Mouse (Mus musculus): ENCODE data around the gene Myom3. TPM values are rescaled to one million over a fixed set of nuclear protein-coding genes. Genes with fewer than 3 reads are reported as not detected.

Myom3 gene
- polyA plus RNA-seq, 1 experiment from 2014 or later, result 1.1 TPM

GRCm38 (mm10) chr4:135850411-135851095 lies 91.0 kb downstream of the Myom3 start:
- Histone ChIP-seq H3K9me3 (no peaks in the 10 kb centered on the region), H3K27ac (no peak overlapping the region), H3K4me2 (replicated peaks) (peak overlapping the region; percentile 26), H3K36me3 (no peaks in the 10 kb centered on the region), H3K27me3 (replicated peaks) (no peaks in the 10 kb centered on the region; the same call in 1 of the 2 replicates), H3K4me1 (peaks cover 24% of the 10 kb centered on the region), H3K4me3 (no peak overlapping the region), H3K9ac (peak overlapping the region; percentile 44; the same call in 1 of the 2 replicates)
- no peak for ATAC-seq (ENCODE audit: low FRiP score, low read depth)
- WGBS, result 33% methylated on average over 13 of the region's 13 CpGs

GRCm38 (mm10) chr4:135851942-135852341 lies 92.4 kb downstream of the Myom3 start:
- no peak for ATAC-seq (ENCODE audit: low FRiP score, low read depth)
- no peak overlapping the region for H3K9ac ChIP-seq
- 89% methylated on average over 9 of the region's 9 CpGs for WGBS
- H3K4me1 ChIP-seq, result peaks cover 24% of the 10 kb centered on the region
- no peaks in the 10 kb centered on the region for H3K36me3 ChIP-seq
- no peak overlapping the region for H3K4me3 ChIP-seq
- H3K27me3 ChIP-seq (replicated peaks), result no peaks in the 10 kb centered on the region; the same call in 1 of the 2 replicates
- no peak overlapping the region for H3K4me2 ChIP-seq (replicated peaks)
- no peaks in the 10 kb centered on the region for H3K9me3 ChIP-seq
- H3K27ac ChIP-seq, result no peak overlapping the region

DNA sequence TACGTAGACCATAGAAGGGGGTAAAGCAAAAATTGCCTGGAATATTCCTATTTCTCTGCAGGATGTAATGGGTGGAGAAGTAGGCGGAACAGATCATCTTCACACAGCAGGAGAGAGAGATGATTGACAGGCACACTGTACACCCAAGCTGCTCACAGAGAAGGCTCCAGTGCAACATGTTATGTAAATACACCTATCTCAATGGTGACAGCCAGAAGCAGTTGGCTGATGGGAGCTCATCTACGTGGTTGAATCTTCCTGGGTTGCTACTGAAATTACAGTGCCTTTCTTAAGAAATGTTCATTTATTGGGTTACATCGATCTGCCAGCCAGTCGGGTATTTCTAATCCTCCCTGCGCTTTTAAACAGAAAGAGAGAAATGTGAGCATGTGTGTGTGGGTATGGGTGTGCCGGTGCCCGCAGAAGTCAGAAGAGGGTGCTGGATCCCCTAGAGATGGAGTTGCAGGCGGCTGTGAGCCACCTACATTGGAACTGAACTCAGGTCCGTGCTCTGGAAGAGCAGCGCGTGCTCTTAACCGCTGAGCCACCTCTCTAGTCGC lies 94.6 kb downstream of the Myom3 start:
- no peaks in the 10 kb centered on the region for H3K36me3 ChIP-seq
- H3K9me3 ChIP-seq, result no peaks in the 10 kb centered on the region
- H3K27ac ChIP-seq, result no peak overlapping the region
- no peak for ATAC-seq (ENCODE audit: low FRiP score, low read depth)
- peak overlapping the region; percentile 78; the same call in 1 of the 2 replicates for H3K4me2 ChIP-seq (replicated peaks)
- no peak overlapping the region for H3K4me3 ChIP-seq
- peaks cover 32% of the 10 kb centered on the region for H3K4me1 ChIP-seq
- no peak overlapping the region for H3K9ac ChIP-seq
- WGBS, result 91% methylated on average over 14 of the region's 14 CpGs
- no peaks in the 10 kb centered on the region; the same call in 1 of the 2 replicates for H3K27me3 ChIP-seq (replicated peaks)

- Histone ChIP-seq H3K27ac (0 out of 2 replicates have a peak overlapping the region, but pooled peaks have one; percentile 98), H3K9me3 (no peaks in the 10 kb centered on the region), H3K27me3 (replicated peaks) (no peaks in the 10 kb centered on the region; the same call in 1 of the 2 replicates), H3K4me3 (no peak overlapping the region), H3K4me1 (peaks cover 37% of the 10 kb centered on the region), H3K36me3 (no peaks in the 10 kb centered on the region), H3K4me2 (replicated peaks) (peak overlapping the region; percentile 78), H3K9ac (peak overlapping the region; percentile 97)
- no peak for ATAC-seq (ENCODE audit: low FRiP score, low read depth)
- WGBS, result 73% methylated on average over 11 of the region's 11 CpGs
These were observed 95.1 kb downstream of the Myom3 start for GRCm38 (mm10) chr4:135854630-135855029.

- WGBS, result 8% methylated on average over 6 of the region's 6 CpGs
- Histone ChIP-seq H3K36me3 (no peaks in the 10 kb centered on the region), H3K4me1 (peaks cover 32% of the 10 kb centered on the region), H3K27me3 (replicated peaks) (no peaks in the 10 kb centered on the region; the same call in 1 of the 2 replicates), H3K9ac (peak overlapping the region; percentile 97), H3K9me3 (no peaks in the 10 kb centered on the region), H3K4me3 (peak overlapping the region; percentile 93), H3K4me2 (replicated peaks) (peak overlapping the region; percentile 78), H3K27ac (peak overlapping the region; percentile 98)
- peak; percentile 30 for ATAC-seq (ENCODE audit: low FRiP score, low read depth)
These were observed 95.6 kb downstream of the Myom3 start for GRCm38 (mm10) chr4:135855080-135855479.

DNA sequence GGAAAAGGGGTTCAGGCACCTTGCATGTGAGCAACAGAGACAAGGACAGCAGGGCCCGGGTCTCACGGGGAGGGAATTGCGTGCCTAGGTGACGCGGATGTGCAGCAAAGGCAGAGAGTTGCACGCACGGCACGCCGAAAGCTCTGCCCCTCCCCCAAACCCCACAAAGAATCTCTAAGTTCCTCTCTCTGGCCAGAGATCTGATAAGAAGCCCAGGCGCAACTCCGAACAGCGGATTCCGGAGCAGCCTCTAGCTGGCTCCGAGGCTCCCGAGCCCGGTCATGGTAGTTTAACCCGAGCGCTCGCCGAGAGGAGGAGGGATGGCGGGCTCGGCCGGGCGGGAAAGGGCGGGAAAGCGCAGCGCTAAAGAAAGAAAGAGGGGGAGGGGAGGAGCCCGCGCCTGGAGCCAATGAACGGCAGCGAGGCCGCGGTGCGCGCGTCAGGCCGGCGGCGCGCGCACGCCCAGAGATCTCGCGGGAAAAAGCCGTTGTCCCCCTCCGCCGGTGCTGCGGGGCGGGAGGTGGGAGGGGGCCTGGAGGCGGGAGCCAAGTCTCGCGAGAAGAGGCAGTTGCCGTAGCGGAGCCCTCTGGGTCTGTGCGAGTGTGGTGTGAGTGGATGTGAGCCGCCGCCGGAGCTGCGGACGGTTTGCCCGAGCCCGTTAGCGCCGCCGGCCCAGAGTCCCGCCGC lies 96.2 kb downstream of the Myom3 start, which contains the start of gene Srsf10:
Srsf10 (plus strand) TSS at position 212 of the 687 bp plus-strand sequence.
- Histone ChIP-seq H3K4me3 (peak within 1 kb of the TSS; percentile 93), H3K4me2 (replicated peaks) (peak within 1 kb of the TSS; percentile 78), H3K27me3 (replicated peaks) (no peaks in the 10 kb centered on the region; the same call in 1 of the 2 replicates), H3K9ac (peak within 1 kb of the TSS; percentile 97), H3K9me3 (no peaks in the 10 kb centered on the region), H3K27ac (peak within 1 kb of the TSS; percentile 98), H3K4me1 (peaks cover 26% of the 10 kb centered on the region), H3K36me3 (no peaks in the 10 kb centered on the region)
- ATAC-seq (ENCODE audit: low FRiP score, low read depth), result peak; percentile 95
- WGBS, result under 1% methylated on average over 67 of the region's 67 CpGs

DNA sequence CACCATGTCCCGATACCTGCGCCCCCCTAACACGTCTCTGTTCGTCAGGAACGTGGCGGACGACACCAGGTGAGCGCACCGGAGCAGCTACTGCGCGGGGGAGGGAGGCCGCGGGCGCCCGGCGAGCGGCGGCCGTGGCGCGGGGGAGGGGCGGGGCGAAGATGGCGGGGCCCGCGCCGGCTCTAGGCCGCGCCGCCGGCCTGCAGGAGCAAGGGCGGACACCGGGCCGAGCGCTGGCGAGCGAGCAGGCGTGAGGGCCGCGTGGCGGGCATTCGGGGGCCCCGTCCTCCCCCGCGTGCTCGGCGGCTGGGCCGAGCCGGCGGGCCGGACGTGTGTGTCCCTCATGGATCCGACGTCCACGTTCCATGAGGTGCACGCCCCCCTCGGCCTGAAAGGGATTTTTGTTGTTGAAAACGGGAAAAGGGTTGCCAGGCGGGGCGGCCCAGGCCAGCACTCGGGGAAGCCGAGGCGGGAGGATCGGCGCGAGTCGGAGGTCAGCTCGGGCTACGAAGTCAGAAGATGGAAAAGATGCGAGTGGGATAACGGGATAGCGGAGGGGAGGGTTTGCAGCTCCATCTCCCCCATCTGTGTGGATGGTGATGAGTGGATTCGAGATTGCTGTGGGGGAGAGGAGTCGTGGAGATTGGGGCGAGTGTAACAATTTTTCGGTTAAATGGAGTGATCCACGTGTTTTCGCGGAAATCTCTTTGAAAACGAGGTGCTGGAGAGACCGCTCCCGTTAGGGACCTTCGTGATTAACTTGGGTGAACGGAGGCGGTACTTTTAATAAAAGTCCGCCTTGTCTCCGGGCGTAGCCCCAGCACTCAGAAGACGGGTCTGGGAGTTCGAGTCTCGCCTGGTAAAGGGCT lies 96.9 kb downstream of the Myom3 start:
- ATAC-seq (ENCODE audit: low FRiP score, low read depth), result peak; percentile 74
- WGBS, result under 1% methylated on average over 90 of the region's 91 CpGs
- H3K9me3 ChIP-seq, result no peaks in the 10 kb centered on the region

DNA sequence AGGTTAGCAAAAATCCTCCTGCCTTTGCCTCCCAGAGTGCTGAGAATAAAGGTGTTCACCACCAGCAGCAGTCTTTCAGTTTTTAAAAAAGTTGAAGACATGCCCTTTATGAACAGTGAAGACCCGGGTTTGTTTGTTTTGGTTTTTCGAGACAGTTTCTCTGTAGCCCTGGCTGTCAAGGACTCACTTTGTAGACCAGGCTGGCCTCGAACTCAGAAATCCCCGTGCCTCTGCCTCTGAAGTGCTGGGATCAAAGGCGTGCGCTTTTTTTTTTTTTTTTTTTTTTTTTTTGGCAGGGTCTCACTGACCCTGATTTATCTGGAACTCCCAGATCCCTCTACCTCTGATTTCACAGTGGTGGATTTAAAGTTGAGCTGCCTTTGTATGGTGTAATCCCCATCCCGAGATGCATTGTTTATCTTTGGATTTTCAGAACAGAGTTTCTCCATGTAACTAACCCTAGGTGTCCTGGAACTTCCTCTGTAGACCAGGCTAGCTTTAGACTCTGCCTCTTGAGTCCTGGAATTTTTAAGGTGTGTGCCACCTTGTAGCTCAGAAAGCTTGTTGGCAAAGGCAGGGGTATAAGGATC lies 98.2 kb downstream of the Myom3 start:
- H3K27ac ChIP-seq, result no peak overlapping the region
- H3K36me3 ChIP-seq, result no peaks in the 10 kb centered on the region; the same call in 1 of the 2 replicates
- H3K9ac ChIP-seq, result peak overlapping the region; percentile 97
- H3K4me2 ChIP-seq (replicated peaks), result peak overlapping the region; percentile 78
- no peak for ATAC-seq (ENCODE audit: low FRiP score, low read depth)
- 16% methylated on average over 7 of the region's 7 CpGs for WGBS
- H3K27me3 ChIP-seq (replicated peaks), result no peaks in the 10 kb centered on the region
- peak overlapping the region; percentile 93 for H3K4me3 ChIP-seq
- no peaks in the 10 kb centered on the region for H3K9me3 ChIP-seq
- peaks cover 24% of the 10 kb centered on the region for H3K4me1 ChIP-seq

More for the DNA sequence above, 96.9 kb downstream of the Myom3 start:
- H3K9ac ChIP-seq, result peak overlapping the region; percentile 97
- no peaks in the 10 kb centered on the region; the same call in 1 of the 2 replicates for H3K27me3 ChIP-seq (replicated peaks)
- H3K4me1 ChIP-seq, result peaks cover 24% of the 10 kb centered on the region
- H3K4me3 ChIP-seq, result peak overlapping the region; percentile 93
- no peaks in the 10 kb centered on the region for H3K36me3 ChIP-seq
- peak overlapping the region; percentile 78 for H3K4me2 ChIP-seq (replicated peaks)
- H3K27ac ChIP-seq, result peak overlapping the region; percentile 98

Other genes with a start within 250 kb of the Myom3 start
- gene Grhl3, start 186.1 kb upstream of the Myom3 start, polyA plus RNA-seq (2016; fragmentation: Nextera tagmentation; extraction: Ambion mirVana), result 1.8 and 1.9 TPM in 2 replicates
- 0.15 and 0.22 TPM in 2 replicates for gene Ifnlr1, start 73.4 kb upstream of the Myom3 start, polyA plus RNA-seq (2016; fragmentation: Nextera tagmentation; extraction: Ambion mirVana)
- gene Il22ra1, start 31.5 kb upstream of the Myom3 start, polyA plus RNA-seq (2016; fragmentation: Nextera tagmentation; extraction: Ambion mirVana), result not detected in 2 replicates
- gene Srsf10, start 96.0 kb downstream of the Myom3 start, polyA plus RNA-seq (2016; fragmentation: Nextera tagmentation; extraction: Ambion mirVana), result 279 and 303 TPM in 2 replicates
- 145 and 154 TPM in 2 replicates for gene Pnrc2, start 114.1 kb downstream of the Myom3 start, polyA plus RNA-seq (2016; fragmentation: Nextera tagmentation; extraction: Ambion mirVana)
- gene Cnr2, start 135.7 kb downstream of the Myom3 start, polyA plus RNA-seq (2016; fragmentation: Nextera tagmentation; extraction: Ambion mirVana), result 0.32 and 0.34 TPM in 2 replicates
- 48.2 and 53.6 TPM in 2 replicates for gene Fuca1, start 161.0 kb downstream of the Myom3 start, polyA plus RNA-seq (2016; fragmentation: Nextera tagmentation; extraction: Ambion mirVana)
- 55.9 and 56.6 TPM in 2 replicates for gene Hmgcl, start 186.7 kb downstream of the Myom3 start, polyA plus RNA-seq (2016; fragmentation: Nextera tagmentation; extraction: Ambion mirVana)
- gene Gale, start 204.0 kb downstream of the Myom3 start, polyA plus RNA-seq (2016; fragmentation: Nextera tagmentation; extraction: Ambion mirVana), result 34.8 and 38.9 TPM in 2 replicates
- 189 and 194 TPM in 2 replicates for gene Lypla2, start 212.9 kb downstream of the Myom3 start, polyA plus RNA-seq (2016; fragmentation: Nextera tagmentation; extraction: Ambion mirVana)
- 63.2 and 63.3 TPM in 2 replicates for gene Pithd1, start 227.5 kb downstream of the Myom3 start, polyA plus RNA-seq (2016; fragmentation: Nextera tagmentation; extraction: Ambion mirVana)

All from neural tube, embryonic 12.5 days (tissue).